Mouse (Mus musculus): ENCODE data around the gene Ppp2r5e. TPM values are rescaled to one million over a fixed set of nuclear protein-coding genes. Genes with fewer than 3 reads are reported as not detected.

Gene Ppp2r5e
- total RNA-seq (2014; fragmentation: Nextera tagmentation) (26.7 and 35.4 TPM in 2 replicates), total RNA-seq (2017) (14.3 and 14.7 TPM in 2 replicates)

GRCm38 (mm10) chr12:75596154-75597002, at the start of gene Ppp2r5e:
Gene Ppp2r5e, minus strand, starts transcription at chr12:75596245.
- ATAC-seq (replicated peaks; ENCODE audit: low FRiP score, low TSS enrichment, poor library complexity, severe bottlenecking), result peak; percentile 96

DNA sequence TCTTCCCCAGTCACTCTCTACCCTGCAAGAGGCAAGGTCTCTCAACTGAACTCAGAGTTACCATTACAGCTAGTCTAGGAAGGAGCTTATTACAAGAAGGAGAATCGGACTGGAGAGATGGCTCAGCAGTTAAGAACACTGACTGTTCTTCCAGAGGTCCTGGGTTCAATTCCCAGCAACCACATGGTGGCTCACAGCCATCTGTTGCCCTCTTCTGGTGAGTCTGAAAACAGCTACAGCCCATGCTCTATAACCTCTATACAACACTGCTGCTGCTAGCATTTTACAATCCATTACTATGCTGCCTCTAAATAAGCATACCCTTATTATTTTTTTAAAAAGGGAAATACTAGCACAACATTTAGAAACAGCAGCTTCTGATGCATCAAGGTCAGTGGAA, 49.7 kb upstream of the Ppp2r5e start:
- ATAC-seq (replicated peaks; ENCODE audit: low FRiP score, low TSS enrichment, poor library complexity, severe bottlenecking), result no peak

- ATAC-seq (replicated peaks; ENCODE audit: low FRiP score, low TSS enrichment, poor library complexity, severe bottlenecking), result no peak
Measured at GRCm38 (mm10) chr12:75641726-75642125, 45.7 kb upstream of the Ppp2r5e start.

DNA sequence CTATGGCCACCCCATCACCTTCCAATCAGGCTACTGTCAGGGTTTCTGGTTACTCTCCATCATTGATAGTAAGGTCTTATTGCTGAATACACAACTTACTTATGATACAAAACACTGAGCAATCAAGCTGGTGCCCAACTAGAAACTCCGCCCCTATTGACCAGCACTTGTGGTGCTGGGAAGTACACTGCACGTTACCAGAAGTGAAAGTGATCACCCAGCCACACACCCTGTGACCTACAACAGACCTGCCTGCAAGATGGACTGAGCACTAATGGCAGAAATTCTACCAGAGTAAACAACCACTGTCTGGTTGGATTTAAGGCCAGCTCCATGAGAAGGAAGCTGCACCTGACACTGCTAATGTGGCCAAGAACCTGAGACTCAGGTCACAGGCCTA, 42.3 kb upstream of the Ppp2r5e start:
- 0 out of 2 replicates have a peak, but pooled peaks have one; percentile 27 for ATAC-seq (replicated peaks; ENCODE audit: low FRiP score, low TSS enrichment, poor library complexity, severe bottlenecking)

DNA sequence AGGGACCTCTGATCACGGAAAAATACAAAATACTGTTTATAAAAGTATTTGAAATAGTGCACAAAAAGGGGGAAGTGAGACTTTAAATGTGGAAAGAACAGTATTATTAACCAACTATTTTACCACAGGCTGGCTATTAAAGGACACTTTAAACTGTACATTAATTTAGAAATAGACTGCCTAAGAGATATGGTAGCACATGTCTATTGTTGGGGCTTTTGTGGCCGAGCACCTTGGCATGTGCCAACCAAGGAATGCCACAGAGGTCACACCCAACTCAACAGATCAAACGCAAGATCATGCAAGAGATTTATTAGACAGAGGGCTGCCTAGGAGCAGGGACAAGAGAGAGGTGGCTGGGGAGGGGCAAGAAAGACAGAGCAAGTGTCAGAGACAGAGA, 41.1 kb upstream of the Ppp2r5e start:
- peak; percentile 35 for ATAC-seq (replicated peaks; ENCODE audit: low FRiP score, low TSS enrichment, poor library complexity, severe bottlenecking)

DNA sequence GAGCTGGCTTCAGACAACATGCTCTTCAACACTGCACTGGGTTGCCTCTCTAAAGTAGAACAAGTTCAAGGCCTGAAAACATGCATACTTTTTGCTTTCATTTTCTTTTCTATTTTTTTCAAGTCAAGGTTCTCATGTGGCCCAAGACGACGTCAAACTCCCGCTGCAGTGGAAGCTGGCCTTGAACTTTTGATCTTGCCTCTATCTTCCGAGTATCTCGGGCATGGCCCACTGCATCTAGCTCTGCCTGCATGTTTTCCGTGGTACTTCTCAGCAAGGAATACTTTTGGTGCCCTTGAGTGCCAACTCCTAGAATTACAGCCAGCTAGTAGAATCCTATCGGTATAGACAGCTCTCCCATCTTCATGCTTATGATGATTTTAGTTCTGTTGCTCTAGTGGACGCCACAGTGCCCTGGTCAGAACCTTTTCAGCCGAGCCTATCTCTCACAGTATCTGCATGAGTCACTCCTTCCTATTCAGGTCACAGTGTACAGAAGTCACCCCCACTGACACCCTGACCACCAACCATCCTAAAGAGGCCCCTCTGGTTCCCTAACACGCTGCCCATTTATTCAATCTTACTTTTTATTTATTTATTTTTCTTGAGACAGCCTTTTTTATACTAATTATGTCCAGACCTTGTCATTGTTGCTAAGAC, 39.9 kb upstream of the Ppp2r5e start:
- no peak for ATAC-seq (replicated peaks; ENCODE audit: low FRiP score, low TSS enrichment, poor library complexity, severe bottlenecking)

DNA sequence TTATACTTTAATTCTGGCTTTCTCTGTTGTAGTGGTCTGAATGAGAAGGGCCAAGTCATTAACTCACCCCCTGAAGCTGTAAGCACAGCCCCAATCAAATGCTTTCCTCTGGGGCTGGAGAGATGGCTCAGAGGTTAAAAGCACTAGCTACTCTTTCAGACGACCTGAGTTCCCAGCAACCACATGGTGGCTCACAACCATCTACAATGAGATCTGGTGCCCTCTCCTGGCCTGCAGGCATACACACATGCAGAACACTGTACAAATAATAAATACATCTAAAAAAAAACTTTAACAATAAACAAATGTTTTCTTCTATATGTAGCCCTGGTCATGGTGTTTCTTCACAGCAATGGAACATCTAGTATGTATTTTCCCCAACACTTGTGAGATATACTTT, 33.6 kb upstream of the Ppp2r5e start:
- no peak for ATAC-seq (replicated peaks; ENCODE audit: low FRiP score, low TSS enrichment, poor library complexity, severe bottlenecking)

GRCm38 (mm10) chr12:75623292-75623691, 27.2 kb upstream of the Ppp2r5e start:
- peak; percentile 45 for ATAC-seq (replicated peaks; ENCODE audit: low FRiP score, low TSS enrichment, poor library complexity, severe bottlenecking)

GRCm38 (mm10) chr12:75622835-75623234, 26.8 kb upstream of the Ppp2r5e start:
- peak; percentile 86 for ATAC-seq (replicated peaks; ENCODE audit: low FRiP score, low TSS enrichment, poor library complexity, severe bottlenecking)

GRCm38 (mm10) chr12:75616841-75617240, 20.8 kb upstream of the Ppp2r5e start:
- ATAC-seq (replicated peaks; ENCODE audit: low FRiP score, low TSS enrichment, poor library complexity, severe bottlenecking), result no peak

DNA sequence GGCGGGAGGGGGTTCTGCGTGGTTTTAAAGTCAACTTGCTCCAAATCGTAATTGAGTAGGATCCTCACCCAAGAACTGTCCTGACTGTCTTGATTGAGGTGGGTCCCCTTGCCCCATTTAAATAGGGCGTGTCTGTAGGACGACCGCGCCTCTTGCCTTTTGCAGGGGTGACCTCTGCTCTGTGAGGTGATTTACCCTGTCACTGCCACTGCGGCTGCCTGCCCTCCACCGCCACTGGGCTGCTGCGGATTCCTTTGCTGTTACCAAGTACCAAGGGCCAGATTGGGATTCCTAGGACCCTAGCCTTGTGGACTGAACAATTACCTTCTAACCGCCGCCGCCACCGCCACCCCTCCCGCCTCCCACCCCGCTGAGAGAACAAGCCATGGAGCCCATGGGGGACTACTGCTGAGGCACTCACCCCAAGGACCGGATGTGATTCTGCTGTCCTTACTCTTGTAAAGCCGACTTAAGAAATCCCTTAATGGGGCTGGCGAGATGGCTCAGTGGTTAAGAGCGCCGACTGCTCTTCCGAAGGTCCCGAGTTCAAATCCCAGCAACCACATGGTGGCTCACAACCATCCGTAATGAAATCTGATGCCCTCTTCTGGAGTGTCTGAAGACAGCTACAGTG, 20.2 kb upstream of the Ppp2r5e start:
- ATAC-seq (replicated peaks; ENCODE audit: low FRiP score, low TSS enrichment, poor library complexity, severe bottlenecking), result 0 out of 2 replicates have a peak, but pooled peaks have one; percentile 39

DNA sequence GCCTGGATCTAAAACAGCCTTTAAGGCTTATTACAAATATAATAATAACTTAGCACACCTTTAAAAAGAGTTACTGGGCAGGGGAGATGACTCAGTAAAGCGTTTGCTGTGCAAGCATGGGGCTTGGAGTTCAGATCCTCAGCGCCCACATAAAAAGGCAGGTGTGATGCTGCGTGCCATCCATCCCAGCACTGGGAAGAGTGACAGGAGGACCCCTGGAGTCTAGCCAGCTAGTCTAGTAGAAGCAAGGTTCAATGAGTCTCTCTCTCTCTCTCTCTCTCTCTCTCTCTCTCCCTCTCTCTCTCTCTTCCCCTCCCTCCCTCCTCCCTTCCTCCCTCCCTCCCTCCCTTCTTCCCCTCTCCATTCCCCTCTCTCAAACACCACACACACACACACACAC, 19.5 kb upstream of the Ppp2r5e start:
- ATAC-seq (replicated peaks; ENCODE audit: low FRiP score, low TSS enrichment, poor library complexity, severe bottlenecking), result no peak

GRCm38 (mm10) chr12:75612711-75613110, 16.7 kb upstream of the Ppp2r5e start:
- no peak; the same call in 1 of the 2 replicates for ATAC-seq (replicated peaks; ENCODE audit: low FRiP score, low TSS enrichment, poor library complexity, severe bottlenecking)

DNA sequence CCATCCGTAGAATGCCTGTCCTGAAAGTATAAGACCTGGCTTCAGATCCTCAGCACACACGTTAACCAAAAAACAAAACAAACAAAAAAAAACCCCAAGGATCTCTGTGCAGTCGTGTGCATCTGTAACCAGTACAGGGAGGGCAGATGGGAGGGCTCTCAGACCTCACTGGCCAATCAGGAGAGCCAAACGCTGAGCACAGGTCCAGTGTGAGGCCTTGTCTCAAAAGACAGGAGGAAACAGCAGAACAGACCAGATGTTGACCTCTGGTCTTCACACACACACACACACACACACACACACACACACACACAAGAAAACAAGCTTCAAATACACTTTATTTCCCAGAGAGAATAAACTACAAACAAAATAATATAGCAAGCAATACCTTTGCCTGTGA, 3.4 kb upstream of the Ppp2r5e start:
- ATAC-seq (replicated peaks; ENCODE audit: low FRiP score, low TSS enrichment, poor library complexity, severe bottlenecking), result peak; percentile 69

GRCm38 (mm10) chr12:75598988-75599387, 2.9 kb upstream of the Ppp2r5e start:
- no peak for ATAC-seq (replicated peaks; ENCODE audit: low FRiP score, low TSS enrichment, poor library complexity, severe bottlenecking)

- ATAC-seq (replicated peaks; ENCODE audit: low FRiP score, low TSS enrichment, poor library complexity, severe bottlenecking), result no peak
Measured at GRCm38 (mm10) chr12:75597707-75598106, 1.7 kb upstream of the Ppp2r5e start.

DNA sequence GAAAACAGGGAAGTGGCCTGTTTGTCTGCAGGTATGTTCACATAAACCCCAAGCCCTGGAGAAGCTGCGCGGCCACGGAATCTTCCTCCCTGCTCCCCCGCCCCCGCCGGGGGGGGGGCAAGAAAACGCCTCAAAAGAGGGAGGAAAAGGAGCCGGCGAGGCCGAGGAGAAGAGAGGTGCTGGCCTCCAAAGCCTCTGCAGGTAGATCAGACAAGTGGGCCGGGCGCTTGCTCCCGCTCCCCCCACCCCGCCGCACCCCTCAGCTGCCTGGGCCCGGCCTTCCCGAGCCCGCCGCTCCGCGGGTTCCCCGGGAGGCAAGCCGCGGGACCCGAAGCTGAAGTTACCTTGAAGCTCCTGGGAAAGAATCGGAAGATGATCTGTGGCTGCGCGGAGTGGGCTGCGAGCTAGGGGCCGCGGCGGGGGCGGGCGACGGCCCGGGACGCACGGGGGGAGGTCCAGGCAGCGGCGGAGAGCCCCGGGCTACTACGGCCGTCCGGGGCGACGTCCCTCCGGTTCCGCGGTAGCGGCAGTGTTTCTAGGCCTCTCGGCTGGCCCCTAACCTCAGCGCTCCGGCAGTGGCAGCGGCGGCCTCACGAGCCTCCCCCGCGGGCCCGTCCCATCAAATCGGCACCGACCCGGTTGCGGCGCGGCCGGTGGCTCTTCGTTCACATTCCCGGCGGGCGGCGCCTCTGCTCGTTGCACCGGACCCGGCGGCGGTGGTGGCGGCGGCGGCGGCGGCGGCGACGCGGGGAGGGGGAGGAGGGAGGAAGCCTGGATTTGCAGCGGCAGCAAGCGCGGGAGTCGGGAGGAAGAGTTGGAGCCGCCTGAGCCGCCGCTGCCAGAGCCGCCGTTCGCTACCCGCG, 523 bp downstream of the Ppp2r5e start:
- ATAC-seq (replicated peaks; ENCODE audit: low FRiP score, low TSS enrichment, poor library complexity, severe bottlenecking), result no peak

DNA sequence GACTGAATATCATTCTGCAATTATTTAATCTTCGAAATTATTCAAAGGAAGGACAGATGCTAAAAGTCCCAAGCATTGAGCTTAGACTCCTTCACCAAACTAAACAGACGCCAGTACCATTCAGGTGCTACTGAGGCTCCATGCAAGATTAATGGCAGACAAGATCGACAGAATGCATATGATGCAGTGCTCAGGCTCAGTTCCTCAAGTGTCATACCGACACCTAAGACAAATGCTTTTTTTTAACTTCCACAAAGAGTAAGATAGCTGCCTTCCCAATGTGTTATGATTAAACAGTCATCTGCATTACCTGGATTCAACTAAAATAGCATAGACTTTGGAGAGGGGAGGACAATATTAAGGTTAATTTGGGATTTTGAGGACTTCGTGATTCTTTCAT, 1.6 kb downstream of the Ppp2r5e start:
- ATAC-seq (replicated peaks; ENCODE audit: low FRiP score, low TSS enrichment, poor library complexity, severe bottlenecking), result no peak

DNA sequence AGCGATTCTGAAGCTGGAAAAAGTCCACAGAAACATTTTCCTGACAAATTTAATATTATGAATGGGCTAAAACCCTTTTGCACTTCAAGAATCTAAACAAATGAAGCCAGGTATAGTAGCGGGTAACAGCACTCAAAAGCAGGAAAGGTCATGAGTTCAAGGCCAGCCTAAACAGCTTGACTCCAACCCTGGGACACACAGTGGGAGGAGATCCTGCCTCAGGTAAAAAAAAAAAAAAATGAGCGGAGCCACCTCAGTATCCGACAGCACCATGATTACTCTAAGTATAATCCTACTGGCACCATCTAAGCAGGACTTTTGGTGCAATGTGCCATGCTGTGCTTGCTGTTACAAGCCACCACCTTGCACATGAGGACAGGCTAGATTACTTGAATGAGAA, 2.2 kb downstream of the Ppp2r5e start:
- no peak for ATAC-seq (replicated peaks; ENCODE audit: low FRiP score, low TSS enrichment, poor library complexity, severe bottlenecking)
